Mouse (Mus musculus): Measurements from ENCODE around the gene Ccdc138. TPM values are rescaled to one million over a fixed set of nuclear protein-coding genes. Genes with fewer than 3 reads are reported as not detected.

Gene Ccdc138
- polyA plus RNA-seq, 1 experiment = 1.0 TPM

DNA sequence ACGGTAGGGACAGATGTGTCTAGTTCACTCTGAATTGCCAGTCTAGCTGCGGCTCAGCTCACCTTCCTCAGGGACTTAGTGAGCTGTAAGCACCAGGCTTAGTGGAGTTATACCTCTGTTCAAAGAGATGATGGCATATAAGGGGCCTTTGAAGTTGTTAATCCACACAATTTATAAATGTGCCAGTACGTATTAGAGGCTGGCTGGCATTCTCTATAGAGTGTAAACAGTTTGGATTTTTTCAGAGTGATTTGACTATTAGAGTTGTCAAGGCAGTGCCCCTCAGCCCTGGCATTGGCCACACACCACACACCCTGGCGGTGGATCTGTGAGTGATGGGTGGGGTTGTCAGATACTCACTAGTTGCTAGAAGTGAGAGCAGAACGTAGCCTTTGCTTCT, 118.8 kb downstream of the Ccdc138 start:
- 91% methylated on average over 5 of the region's 5 CpGs for WGBS
- H3K4me1 ChIP-seq (ENCODE audit: control insufficient read depth, insufficient read depth, low read length) = no peaks in the 10 kb centered on the region
- DNase-seq = no peak
- no peaks in the 10 kb centered on the region for H3K27me3 ChIP-seq (replicated peaks; ENCODE audit: control insufficient read depth, insufficient read depth, low read length)
- H3K4me3 ChIP-seq (ENCODE audit: insufficient read depth, low read depth, low read length) = no peak overlapping the region
- no peaks in the 10 kb centered on the region for H3K36me3 ChIP-seq (ENCODE audit: control insufficient read depth, insufficient read depth, low read length)
- TF ChIP-seq POLR2A (IDR thresholded peaks at IDR 0.05; ENCODE audit: low read depth, low read length) = no peak
- TF ChIP-seq CTCF (conservative IDR thresholded peaks at IDR 0.05; ENCODE audit: insufficient read depth, insufficient read length, low read depth, low read length) = no peak
- no peak overlapping the region for H3K27ac ChIP-seq (ENCODE audit: insufficient read depth, low read depth, low read length)

DNA sequence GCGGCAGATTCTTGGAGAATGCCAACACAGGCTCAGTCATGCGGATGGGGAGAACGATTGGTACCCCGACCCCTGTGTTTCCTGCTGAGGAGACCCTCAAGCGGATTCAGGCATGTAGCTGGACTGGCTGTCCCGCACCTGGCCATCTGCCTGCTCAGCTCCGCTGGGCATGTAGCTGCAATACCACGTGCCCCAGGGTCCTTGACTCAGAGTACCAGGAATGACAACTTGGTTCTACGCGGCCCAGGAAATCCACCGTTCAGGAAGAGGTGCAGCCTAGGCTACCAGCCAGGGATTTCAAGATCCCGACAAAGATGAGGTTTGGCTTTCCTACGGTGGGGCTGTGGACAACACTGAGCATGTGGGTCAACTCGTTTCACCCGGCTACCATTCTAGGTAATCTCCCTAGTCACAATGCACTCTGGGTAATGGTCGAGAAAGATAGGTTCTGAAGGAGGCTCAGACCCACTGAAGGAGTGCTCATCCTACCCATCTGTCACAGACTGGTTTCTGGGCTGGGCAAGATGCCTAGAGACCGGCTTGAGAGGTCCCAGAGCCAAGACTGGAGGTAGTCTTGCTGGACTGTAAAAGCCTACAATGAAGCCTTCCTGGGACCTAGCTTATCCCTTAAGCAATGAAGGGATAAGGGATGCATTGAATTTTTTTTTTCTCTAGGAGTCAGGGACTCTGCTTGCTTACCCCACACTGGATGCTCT, 120.9 kb downstream of the Ccdc138 start:
- WGBS = 77% methylated on average over 17 of the region's 17 CpGs
- Histone ChIP-seq H3K4me3 (ENCODE audit: insufficient read depth, low read depth, low read length) (no peak overlapping the region), H3K4me1 (ENCODE audit: control insufficient read depth, insufficient read depth, low read length) (no peaks in the 10 kb centered on the region), H3K27me3 (replicated peaks; ENCODE audit: control insufficient read depth, insufficient read depth, low read length) (no peaks in the 10 kb centered on the region), H3K27ac (ENCODE audit: insufficient read depth, low read depth, low read length) (no peak overlapping the region), H3K36me3 (ENCODE audit: control insufficient read depth, insufficient read depth, low read length) (no peaks in the 10 kb centered on the region)
- no peak for DNase-seq
- TF ChIP-seq POLR2A (IDR thresholded peaks at IDR 0.05; ENCODE audit: low read depth, low read length) = no peak
- TF ChIP-seq CTCF (conservative IDR thresholded peaks at IDR 0.05; ENCODE audit: insufficient read depth, insufficient read length, low read depth, low read length) = no peak

DNA sequence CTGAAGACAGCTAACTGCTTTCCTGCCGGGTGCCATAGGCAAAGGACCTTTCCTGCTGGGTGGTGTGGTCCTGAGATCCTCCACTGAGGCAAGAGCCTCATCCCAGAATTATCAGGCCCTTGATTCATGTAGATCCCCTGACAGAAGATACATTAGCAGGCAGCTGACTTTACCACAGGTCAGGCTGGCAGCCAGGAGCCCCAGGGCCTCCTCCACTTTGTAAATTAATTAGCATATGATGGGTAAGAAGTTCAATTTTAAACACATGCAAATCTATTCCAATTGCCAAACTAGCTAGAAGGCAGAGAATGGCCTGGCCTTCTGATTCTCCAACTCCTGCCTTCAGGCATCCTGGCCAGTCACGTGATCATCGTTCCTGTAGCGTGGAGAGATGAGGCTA, 121.5 kb downstream of the Ccdc138 start:
- WGBS = 71% methylated on average over 4 of the region's 4 CpGs
- Histone ChIP-seq H3K27ac (ENCODE audit: insufficient read depth, low read depth, low read length) (no peak overlapping the region), H3K27me3 (replicated peaks; ENCODE audit: control insufficient read depth, insufficient read depth, low read length) (no peaks in the 10 kb centered on the region), H3K36me3 (ENCODE audit: control insufficient read depth, insufficient read depth, low read length) (no peaks in the 10 kb centered on the region), H3K4me1 (ENCODE audit: control insufficient read depth, insufficient read depth, low read length) (no peaks in the 10 kb centered on the region), H3K4me3 (ENCODE audit: insufficient read depth, low read depth, low read length) (no peak overlapping the region)
- no peak for DNase-seq
- TF ChIP-seq CTCF (conservative IDR thresholded peaks at IDR 0.05; ENCODE audit: insufficient read depth, insufficient read length, low read depth, low read length) (no peak), POLR2A (IDR thresholded peaks at IDR 0.05; ENCODE audit: low read depth, low read length) (no peak)

DNA sequence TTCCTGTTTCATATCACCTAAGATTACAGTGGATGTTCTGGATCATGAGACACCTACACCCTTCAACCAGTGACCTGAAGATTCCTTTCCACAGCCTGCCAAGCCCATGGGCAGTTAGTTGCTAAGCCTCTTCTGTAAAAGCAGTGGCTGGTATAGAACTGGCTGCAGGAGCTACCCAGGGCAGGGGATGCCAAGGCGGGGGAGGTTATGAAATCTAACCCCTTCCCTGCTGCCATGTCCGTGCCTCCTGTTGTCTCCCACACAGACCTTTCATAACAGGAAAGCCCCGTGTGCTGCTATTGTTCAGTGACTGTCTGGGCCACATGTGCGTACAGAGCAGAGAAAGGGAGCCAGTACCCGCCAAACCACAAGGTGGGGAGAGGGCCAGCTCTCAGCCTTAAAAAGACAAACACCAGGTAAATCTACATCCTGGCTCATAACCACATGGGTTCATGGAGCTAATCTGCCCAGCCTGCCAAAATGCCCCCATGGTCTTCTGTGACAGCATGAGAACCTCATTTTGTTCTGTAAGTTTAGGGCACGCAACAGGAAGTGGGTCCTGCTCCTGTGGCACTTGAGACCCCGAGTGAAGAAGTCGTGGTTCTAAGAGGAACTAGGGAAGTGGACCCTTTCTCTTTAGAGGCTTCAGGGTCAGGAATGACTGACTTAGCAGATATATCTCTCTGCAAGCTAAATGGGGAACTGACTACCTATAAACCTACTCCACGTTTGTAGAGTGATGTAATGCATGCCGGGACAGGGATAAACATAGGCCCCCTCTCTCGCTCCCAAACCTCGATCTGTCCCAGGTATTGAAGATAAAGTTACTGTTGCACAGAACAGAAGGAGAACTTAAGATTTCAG, 127.3 kb downstream of the Ccdc138 start:
- no peaks in the 10 kb centered on the region for H3K27me3 ChIP-seq (replicated peaks; ENCODE audit: control insufficient read depth, insufficient read depth, low read length)
- H3K27ac ChIP-seq (ENCODE audit: insufficient read depth, low read depth, low read length) = no peak overlapping the region
- H3K4me3 ChIP-seq (ENCODE audit: insufficient read depth, low read depth, low read length) = no peak overlapping the region
- TF ChIP-seq POLR2A (IDR thresholded peaks at IDR 0.05; ENCODE audit: low read depth, low read length) (no peak), CTCF (conservative IDR thresholded peaks at IDR 0.05; ENCODE audit: insufficient read depth, insufficient read length, low read depth, low read length) (no peak)
- WGBS = 68% methylated on average over 12 of the region's 12 CpGs
- no peaks in the 10 kb centered on the region for H3K36me3 ChIP-seq (ENCODE audit: control insufficient read depth, insufficient read depth, low read length)
- DNase-seq = no peak
- H3K4me1 ChIP-seq (ENCODE audit: control insufficient read depth, insufficient read depth, low read length) = no peaks in the 10 kb centered on the region

Other genes with a start within 250 kb of the Ccdc138 start
- gene Gcc2, start 242.5 kb upstream of the Ccdc138 start, polyA plus RNA-seq (2012; rRNA removed) = 11.3 and 13.0 TPM in 2 replicates
- 14.5 and 16.1 TPM in 2 replicates for gene Lims1, start 174.5 kb upstream of the Ccdc138 start, polyA plus RNA-seq (2012; rRNA removed)
- 4.2 and 5.3 TPM in 2 replicates for gene Ranbp2, start 51.0 kb upstream of the Ccdc138 start, polyA plus RNA-seq (2012; rRNA removed)
- 0.33 and 0.64 TPM in 2 replicates for gene Edar, start 177.7 kb downstream of the Ccdc138 start, polyA plus RNA-seq (2012; rRNA removed)
- gene Gm17542, start 220.3 kb downstream of the Ccdc138 start, polyA plus RNA-seq (2012; rRNA removed) = not detected in 2 replicates